ENCODE assay signal across 29 mouse cellular contexts in genomic region chr16:35715350-35715749, GRCm38 (mm10). TPM values are rescaled to one million over a fixed set of nuclear protein-coding genes. Genes with fewer than 3 reads are reported as not detected.
DNase-seq lines count a peak whose midpoint lies in the region; ATAC-seq and TF ChIP-seq lines count a peak whose summit lies in the region.
"Had no signal": no experiment of that assay in that cellular context is flagged by ENCODE, and none has a peak within 500 bp of the region (broad histone marks: within the 10 kb centered on the region; RNA-seq: fewer than 3 reads in every experiment).

No protein-coding gene starts in this region.

- WGBS in forebrain, embryonic 16.5 days: 67% methylated on average over 5 of the region's 6 CpGs
- 79% methylated on average over 6 of the region's 6 CpGs for WGBS in forebrain, embryonic 10.5 days
- WGBS in midbrain, embryonic 13.5 days: 53% methylated on average over 6 of the region's 6 CpGs
- 56% methylated on average over 6 of the region's 6 CpGs for WGBS in midbrain, embryonic 11.5 days
- 45% methylated on average over 6 of the region's 6 CpGs for WGBS in hindbrain, postnatal 0 days

- DNase-seq in forebrain, embryonic 10.5 days (ENCODE audit: extremely low spot score, low spot score): no peak
- DNase-seq in midbrain, embryonic 11.5 days (ENCODE audit: low spot score, missing footprints): no peak
- no peak for DNase-seq in hindbrain, postnatal 0 days (ENCODE audit: low spot score)
- DNase-seq in retina, postnatal 1 day: peak; percentile 56
- DNase-seq: cerebellum, adult 11 months; cerebellum, adult 9-11 months; heart, adult 2 months; kidney, adult 2 months; kidney, postnatal 36 days; lung, embryonic 14.5 days; lung, postnatal 14 days; right cerebral cortex, postnatal 14 days had no signal

- ATAC-seq in forebrain, embryonic 16.5 days: peak; percentile 66
- 0 out of 2 replicates have a peak, but pooled peaks have one; percentile 62 for ATAC-seq in midbrain, embryonic 13.5 days
- no peak for ATAC-seq in midbrain, embryonic 11.5 days (ENCODE audit: low FRiP score)
- ATAC-seq in hindbrain, postnatal 0 days: peak; percentile 33; the same call in 1 of the 2 replicates
- no peak for ATAC-seq in erythroblast, adult 5-6 weeks (replicated peaks; ENCODE audit: low FRiP score, poor library complexity, severe bottlenecking)
- ATAC-seq: CD4-positive, CD25-positive, alpha-beta regulatory T cell, adult 4 months; intestine, embryonic 15.5 days had no signal

- no peaks in the 10 kb centered on the region for H3K27me3 ChIP-seq in forebrain, embryonic 16.5 days (replicated peaks; ENCODE audit: control insufficient read depth, insufficient read depth, low read length)
- H3K27me3 ChIP-seq in forebrain, embryonic 10.5 days (ENCODE audit: poor library complexity, severe bottlenecking): no peaks in the 10 kb centered on the region
- no peaks in the 10 kb centered on the region for H3K27me3 ChIP-seq in midbrain, embryonic 13.5 days
- no peaks in the 10 kb centered on the region for H3K27me3 ChIP-seq in midbrain, embryonic 11.5 days (ENCODE audit: control insufficient read depth, insufficient read depth, low read length)
- H3K27me3 ChIP-seq in hindbrain, postnatal 0 days (ENCODE audit: insufficient read depth, low read length): no peaks in the 10 kb centered on the region
- H3K27me3 ChIP-seq: embryonic facial prominence, embryonic 13.5 days; forebrain, embryonic 12.5 days; heart, embryonic 12.5 days; intestine, embryonic 15.5 days; limb, embryonic 12.5 days; liver, embryonic 15.5 days; midbrain, embryonic 12.5 days; neural tube, embryonic 13.5 days; stomach, embryonic 15.5 days had no signal

- no peak for TF ChIP-seq CTCF in hindbrain, postnatal 0 days (IDR thresholded peaks at IDR 0.05; ENCODE audit: low read depth)

- no peak overlapping the region for H3K4me2 ChIP-seq in forebrain, embryonic 16.5 days (ENCODE audit: low read length)
- H3K4me2 ChIP-seq in midbrain, embryonic 13.5 days (replicated peaks): no peak overlapping the region
- no peak overlapping the region for H3K4me2 ChIP-seq in midbrain, embryonic 11.5 days
- H3K4me2 ChIP-seq in hindbrain, postnatal 0 days (ENCODE audit: low read depth, low read length): no peak overlapping the region
- H3K4me2 ChIP-seq: embryonic facial prominence, embryonic 13.5 days; forebrain, embryonic 12.5 days; heart, embryonic 12.5 days; intestine, embryonic 15.5 days; limb, embryonic 12.5 days; liver, embryonic 15.5 days; lung, embryonic 14.5 days; midbrain, embryonic 12.5 days; neural tube, embryonic 13.5 days; stomach, embryonic 15.5 days had no signal

- H3K36me3 ChIP-seq in forebrain, embryonic 16.5 days (ENCODE audit: control insufficient read depth, insufficient read depth): peaks cover 3% of the 10 kb centered on the region; the same call in 1 of the 2 replicates
- H3K36me3 ChIP-seq in forebrain, embryonic 10.5 days (replicated peaks): peaks cover 14% of the 10 kb centered on the region
- peaks cover 22% of the 10 kb centered on the region for H3K36me3 ChIP-seq in midbrain, embryonic 13.5 days
- H3K36me3 ChIP-seq in midbrain, embryonic 11.5 days (ENCODE audit: control insufficient read depth, insufficient read depth, low read length): no peaks in the 10 kb centered on the region
- H3K36me3 ChIP-seq in hindbrain, postnatal 0 days (ENCODE audit: insufficient read depth, low read length): peaks cover 4% of the 10 kb centered on the region
- H3K36me3 ChIP-seq: intestine, embryonic 15.5 days; stomach, embryonic 15.5 days had no signal

- no peak overlapping the region for H3K9ac ChIP-seq in forebrain, embryonic 16.5 days (replicated peaks; ENCODE audit: low read depth, low read length)
- no peak overlapping the region for H3K9ac ChIP-seq in midbrain, embryonic 13.5 days (replicated peaks)
- no peak overlapping the region for H3K9ac ChIP-seq in midbrain, embryonic 11.5 days (ENCODE audit: low read length)
- no peak overlapping the region for H3K9ac ChIP-seq in hindbrain, postnatal 0 days (replicated peaks; ENCODE audit: low read length)
- H3K9ac ChIP-seq: embryonic facial prominence, embryonic 13.5 days; forebrain, embryonic 12.5 days; heart, embryonic 12.5 days; intestine, embryonic 15.5 days; limb, embryonic 12.5 days; liver, embryonic 15.5 days; lung, embryonic 14.5 days; midbrain, embryonic 12.5 days; neural tube, embryonic 13.5 days; stomach, embryonic 15.5 days had no signal

- H3K4me1 ChIP-seq in forebrain, embryonic 16.5 days (replicated peaks; ENCODE audit: control insufficient read depth, insufficient read depth, low read length): peaks cover 10% of the 10 kb centered on the region
- H3K4me1 ChIP-seq in forebrain, embryonic 10.5 days: peaks cover 10% of the 10 kb centered on the region
- peaks cover 12% of the 10 kb centered on the region for H3K4me1 ChIP-seq in midbrain, embryonic 13.5 days (replicated peaks)
- H3K4me1 ChIP-seq in midbrain, embryonic 11.5 days (ENCODE audit: control insufficient read depth, insufficient read depth, low read length): 0 out of 2 replicates have a peak, but pooled peaks cover 2% of the 10 kb centered on the region
- H3K4me1 ChIP-seq in hindbrain, postnatal 0 days (ENCODE audit: insufficient read depth, low read length): no peaks in the 10 kb centered on the region
- H3K4me1 ChIP-seq: intestine, embryonic 15.5 days; liver, embryonic 15.5 days; stomach, embryonic 15.5 days had no signal

- H3K27ac ChIP-seq in forebrain, embryonic 16.5 days (ENCODE audit: low read length): no peak overlapping the region
- no peak overlapping the region for H3K27ac ChIP-seq in forebrain, embryonic 10.5 days
- no peak overlapping the region for H3K27ac ChIP-seq in midbrain, embryonic 13.5 days
- H3K27ac ChIP-seq in midbrain, embryonic 11.5 days (ENCODE audit: low read depth, low read length): no peak overlapping the region
- 0 out of 2 replicates have a peak overlapping the region, but pooled peaks have one; percentile 41 for H3K27ac ChIP-seq in hindbrain, postnatal 0 days
- H3K27ac ChIP-seq: embryonic facial prominence, embryonic 13.5 days; forebrain, embryonic 12.5 days; heart, adult 2 months; intestine, embryonic 15.5 days; layer of hippocampus, adult 2 months; left cerebral cortex, adult 2 months; limb, embryonic 12.5 days; liver, embryonic 15.5 days; midbrain, embryonic 12.5 days; neural tube, embryonic 13.5 days; stomach, embryonic 15.5 days had no signal

- no peaks in the 10 kb centered on the region for H3K9me3 ChIP-seq in forebrain, embryonic 16.5 days (ENCODE audit: control insufficient read depth, low read length)
- H3K9me3 ChIP-seq in forebrain, embryonic 10.5 days: no peaks in the 10 kb centered on the region
- no peaks in the 10 kb centered on the region for H3K9me3 ChIP-seq in midbrain, embryonic 13.5 days
- H3K9me3 ChIP-seq in midbrain, embryonic 11.5 days (ENCODE audit: control insufficient read depth, low read length): no peaks in the 10 kb centered on the region
- H3K9me3 ChIP-seq in hindbrain, postnatal 0 days (ENCODE audit: low read length): no peaks in the 10 kb centered on the region
- H3K9me3 ChIP-seq: embryonic facial prominence, embryonic 13.5 days; forebrain, embryonic 12.5 days; intestine, embryonic 15.5 days; limb, embryonic 12.5 days; liver, embryonic 15.5 days; midbrain, embryonic 12.5 days; neural tube, embryonic 13.5 days; stomach, embryonic 15.5 days had no signal

- no peak overlapping the region for H3K4me3 ChIP-seq in forebrain, embryonic 16.5 days (replicated peaks; ENCODE audit: low read length)
- no peak overlapping the region for H3K4me3 ChIP-seq in forebrain, embryonic 10.5 days
- no peak overlapping the region for H3K4me3 ChIP-seq in midbrain, embryonic 13.5 days (replicated peaks)
- no peak overlapping the region for H3K4me3 ChIP-seq in midbrain, embryonic 11.5 days (ENCODE audit: low read depth, low read length)
- no peak overlapping the region for H3K4me3 ChIP-seq in hindbrain, postnatal 0 days (ENCODE audit: low read length)
- H3K4me3 ChIP-seq: embryonic facial prominence, embryonic 13.5 days; erythroblast, embryonic 14.5 days; forebrain, embryonic 12.5 days; heart, adult 2 months; heart, embryonic 12.5 days; intestine, embryonic 15.5 days; layer of hippocampus, adult 2 months; left cerebral cortex, adult 2 months; limb, embryonic 12.5 days; liver, embryonic 15.5 days; midbrain, embryonic 12.5 days; myocyte; neural tube, embryonic 13.5 days; stomach, embryonic 15.5 days had no signal

RNA-seq across cellular contexts. Expression of gene Dirc2, which starts 53.8 kb away (rescaled TPM):
- 36.4 and 40.1 TPM in 2 replicates for polyA plus RNA-seq in forebrain, embryonic 16.5 days (2015; fragmentation: Nextera tagmentation; extraction: Ambion mirVana)
- polyA plus RNA-seq in forebrain, embryonic 10.5 days (2016; fragmentation: Nextera tagmentation; extraction: Ambion mirVana): 9.3 and 10.4 TPM in 2 replicates
- polyA plus RNA-seq in midbrain, embryonic 13.5 days (2015; fragmentation: Nextera tagmentation; extraction: Ambion mirVana): 22.7 and 27.9 TPM in 2 replicates
- polyA plus RNA-seq in midbrain, embryonic 11.5 days (2014; fragmentation: Nextera tagmentation; extraction: Ambion mirVana): 17.5 and 19.3 TPM in 2 replicates
- 70.8 and 80.8 TPM in 2 replicates for total RNA-seq in hindbrain, postnatal 0 days (2014; rRNA removed)
- polyA plus RNA-seq in hindbrain, postnatal 0 days (2015; fragmentation: Nextera tagmentation; extraction: Ambion mirVana): 34.1 and 35.5 TPM in 2 replicates
- 15.2 and 16.7 TPM in 2 replicates for total RNA-seq in erythroblast, adult 5-6 weeks (2015; ENCODE audit: low replicate concordance)
- total RNA-seq in erythroblast, adult 5-6 weeks (2017; ENCODE audit: low replicate concordance): 19.2 and 23.3 TPM in 2 replicates

RNA-seq across cellular contexts. Expression of gene Hspbap1, which starts 54.8 kb away (rescaled TPM):
- 21.8 and 25.5 TPM in 2 replicates for polyA plus RNA-seq in forebrain, embryonic 16.5 days (2015; fragmentation: Nextera tagmentation; extraction: Ambion mirVana)
- 28.7 and 29.9 TPM in 2 replicates for polyA plus RNA-seq in forebrain, embryonic 10.5 days (2016; fragmentation: Nextera tagmentation; extraction: Ambion mirVana)
- 19.7 and 21.9 TPM in 2 replicates for polyA plus RNA-seq in midbrain, embryonic 13.5 days (2015; fragmentation: Nextera tagmentation; extraction: Ambion mirVana)
- polyA plus RNA-seq in midbrain, embryonic 11.5 days (2014; fragmentation: Nextera tagmentation; extraction: Ambion mirVana): 21.5 and 22.7 TPM in 2 replicates
- total RNA-seq in hindbrain, postnatal 0 days (2014; rRNA removed): 5.0 and 7.9 TPM in 2 replicates
- 4.4 and 5.8 TPM in 2 replicates for polyA plus RNA-seq in hindbrain, postnatal 0 days (2015; fragmentation: Nextera tagmentation; extraction: Ambion mirVana)
- 30.4 and 37.4 TPM in 2 replicates for total RNA-seq in erythroblast, adult 5-6 weeks (2015; ENCODE audit: low replicate concordance)
- 63.4 and 71.3 TPM in 2 replicates for total RNA-seq in erythroblast, adult 5-6 weeks (2017; ENCODE audit: low replicate concordance)

Comparison
In these comparisons a context has a peak if more than half of its experiments do, and no peak if none do; other contexts are left out.
1. ATAC-seq: peak in forebrain, embryonic 16.5 days (single experiment), midbrain, embryonic 13.5 days (single experiment) and hindbrain, postnatal 0 days (single experiment); none in midbrain, embryonic 11.5 days (single experiment) and erythroblast, adult 5-6 weeks (single experiment).